Mouse (Mus musculus): ENCODE data around the gene Acvrl1.

GRCm38 (mm10) chr15:101191459-101192259 lies 63.3 kb downstream of the Acvrl1 start:
- no peak for TF ChIP-seq GATA1 (IDR thresholded peaks at IDR 0.05; ENCODE audit: borderline replicate concordance, low read length)
- TF ChIP-seq FLI1 (IDR thresholded peaks at IDR 0.05; ENCODE audit: low read length): no peak

Data from megakaryocyte, embryonic 14.5 days (primary cell).